Mouse (Mus musculus) lung, postnatal 0 days (tissue): ENCODE results near the gene Ccnj. TPM values are rescaled to one million over a fixed set of nuclear protein-coding genes. Genes with fewer than 3 reads are reported as not detected.

Experiments
- ATAC-seq: fragments of 200-750 bp; cut with Nextera tagmentation; 2 replicates; pipeline ENCODE4 v1.8.0; 2017; ENCODE audit warnings: moderate library complexity
- DNase-seq: peaks from one replicate; pipeline ENCODE4 v3.0.0-alpha.2; 2016; ENCODE audit warnings: low spot score
- H3K27ac ChIP-seq: fragments of 300-500 bp; sonication (generic); 2 replicates; pipeline ENCODE4 v1.5.1; 2014; ENCODE audit warnings: antibody characterized with exemption, mild to moderate bottlenecking, low read length, mixed read lengths
- H3K27me3 ChIP-seq: fragments of 300-500 bp; sonication (generic); replicated peaks from 2 replicates; pipeline ENCODE4 v1.6.1; 2014; ENCODE audit warnings: low read length, mixed read lengths; ENCODE audit not compliant: insufficient read depth
- H3K36me3 ChIP-seq: fragments of 300-500 bp; sonication (generic); 2 replicates; pipeline ENCODE4 v1.6.1; 2014; ENCODE audit warnings: low read length, mixed read lengths; ENCODE audit not compliant: insufficient read depth
- H3K4me1 ChIP-seq: fragments of 300-500 bp; sonication (generic); 2 replicates; pipeline ENCODE4 v1.6.1; 2014; ENCODE audit warnings: antibody characterized with exemption, low read depth, low read length, mixed read lengths; ENCODE audit not compliant: insufficient read depth
- H3K4me2 ChIP-seq: fragments of 300-500 bp; sonication (generic); replicated peaks from 2 replicates; pipeline ENCODE4 v1.6.1; 2014; ENCODE audit warnings: low read depth, mild to moderate bottlenecking, low read length, moderate library complexity, mixed read lengths
- H3K4me3 ChIP-seq: fragments of 300-500 bp; sonication (generic); 2 replicates; pipeline ENCODE4 v1.5.1; 2014; ENCODE audit warnings: low read depth, low read length
- H3K9ac ChIP-seq: fragments of 300-500 bp; sonication (generic); replicated peaks from 2 replicates; pipeline ENCODE4 v1.6.1; 2014; ENCODE audit warnings: low read depth, mild to moderate bottlenecking
- H3K9me3 ChIP-seq: fragments of 300-500 bp; sonication (generic); 2 replicates; pipeline ENCODE4 v1.6.1; 2016; ENCODE audit warnings: low read length, mixed read lengths
- CTCF ChIP-seq: IDR thresholded peaks from 2 replicates; pipeline ENCODE4 v1.5.1; 2016; ENCODE audit warnings: antibody characterized with exemption, mild to moderate bottlenecking
- EP300 ChIP-seq: IDR thresholded peaks from 2 replicates; pipeline ENCODE4 v1.6.1; 2016; ENCODE audit warnings: antibody characterized with exemption, mild to moderate bottlenecking, control low read depth
- WGBS: fragments of 180-500 bp; shearing (Covaris S2); extraction: QIAGEN DNeasy Blood & Tissue Kit; methylation state at CpG from one replicate; pipeline ENCODE4 v1.1.7; 2014; 5-methylcytosine and 5-hydroxymethylcytosine counted together
- polyA plus RNA-seq: library from polyadenylated mRNA; unstranded; fragments of >200 nt; fragmentation: Nextera tagmentation; extraction: Ambion mirVana; gene quantifications from 2 replicates; pipeline ENCODE4 v1.2.1, GENCODE M21; 2015

Gene Ccnj
- polyA plus RNA-seq, 1 experiment from 2014 or later = 12.7 TPM

DNA sequence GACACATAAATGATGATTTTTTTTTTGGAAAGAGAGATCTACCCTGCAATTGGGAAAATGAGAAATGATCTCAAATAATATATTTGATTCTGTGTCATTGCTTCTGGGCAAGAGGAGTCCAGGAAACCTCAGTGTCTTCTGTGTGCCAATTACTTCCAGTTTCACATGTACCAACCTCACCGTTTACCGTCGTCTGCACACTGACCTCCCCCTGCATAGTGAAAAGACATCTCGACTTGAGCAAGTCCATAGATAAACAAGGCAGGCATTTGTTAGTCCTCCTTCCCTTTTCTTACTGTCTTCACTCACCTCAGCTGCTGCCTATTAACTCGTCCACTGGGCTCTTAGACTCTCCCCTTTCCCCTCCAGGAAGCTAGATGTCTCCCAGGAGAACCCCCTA, 5.4 kb upstream of the Ccnj start:
- Histone ChIP-seq H3K36me3 (no peaks in the 10 kb centered on the region), H3K4me2 (no peak overlapping the region), H3K9me3 (no peaks in the 10 kb centered on the region), H3K27ac (no peak overlapping the region), H3K27me3 (no peaks in the 10 kb centered on the region), H3K4me1 (no peaks in the 10 kb centered on the region), H3K9ac (no peak overlapping the region), H3K4me3 (no peak overlapping the region)
- 61% methylated on average over 5 of the region's 5 CpGs for WGBS
- DNase-seq (no peak), ATAC-seq (no peak)
- no peak for TF ChIP-seq CTCF
- TF ChIP-seq EP300 = no peak

DNA sequence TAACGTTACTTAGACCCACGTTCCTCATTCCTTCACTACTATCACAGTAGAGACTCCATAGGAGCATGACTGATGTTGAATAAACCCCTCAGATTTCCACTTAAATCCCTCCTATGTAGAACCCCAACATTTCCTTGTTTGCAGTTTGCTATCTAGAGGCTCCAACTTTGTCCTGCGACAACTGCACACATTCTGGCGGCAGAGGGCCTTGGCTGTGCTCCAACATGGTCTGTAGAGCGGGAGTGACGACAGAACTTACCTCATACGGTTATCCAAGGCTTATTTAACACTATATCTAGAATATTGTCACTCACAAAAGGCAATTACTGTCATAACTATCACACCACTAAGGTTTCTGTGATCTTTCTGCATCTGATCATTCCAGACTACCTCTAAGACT, 4.3 kb upstream of the Ccnj start:
- TF ChIP-seq CTCF (no peak), EP300 (no peak)
- WGBS = 26% methylated on average over 7 of the region's 7 CpGs
- ATAC-seq (no peak), DNase-seq (no peak)
- Histone ChIP-seq H3K4me2 (no peak overlapping the region), H3K9me3 (no peaks in the 10 kb centered on the region), H3K4me1 (no peaks in the 10 kb centered on the region), H3K27me3 (no peaks in the 10 kb centered on the region), H3K27ac (no peak overlapping the region), H3K4me3 (no peak overlapping the region), H3K36me3 (no peaks in the 10 kb centered on the region), H3K9ac (no peak overlapping the region)

DNA sequence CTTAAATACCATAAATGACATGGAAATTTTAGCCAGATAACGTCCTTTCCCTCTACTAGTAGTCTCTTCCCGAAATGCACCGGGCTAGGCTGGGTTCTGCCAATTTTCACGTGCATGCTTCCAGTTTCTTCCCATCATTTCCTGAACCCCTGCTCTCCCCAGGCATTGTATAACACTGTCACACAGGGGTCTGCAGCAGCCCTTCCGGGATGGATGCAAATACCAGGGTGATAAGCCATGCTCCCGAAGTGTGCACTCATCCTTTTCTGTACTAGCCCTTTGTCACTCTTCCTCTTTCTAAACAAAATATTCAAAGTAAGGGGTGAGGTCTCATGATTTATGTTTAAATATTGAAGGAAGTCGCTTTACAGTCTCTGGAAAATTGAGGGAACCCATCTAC, 881 bp upstream of the Ccnj start:
- 41% methylated on average over 7 of the region's 7 CpGs for WGBS
- H3K27ac ChIP-seq = no peak overlapping the region; the same call in 1 of the 2 replicates
- H3K9ac ChIP-seq = peak overlapping the region; percentile 81
- no peak for DNase-seq
- H3K4me2 ChIP-seq = peak overlapping the region; percentile 89
- no peaks in the 10 kb centered on the region for H3K9me3 ChIP-seq
- H3K4me3 ChIP-seq = peak overlapping the region; percentile 70
- no peaks in the 10 kb centered on the region for H3K36me3 ChIP-seq
- no peak for TF ChIP-seq CTCF
- no peak for TF ChIP-seq EP300
- peaks cover 5% of the 10 kb centered on the region; the same call in 1 of the 2 replicates for H3K4me1 ChIP-seq
- no peaks in the 10 kb centered on the region for H3K27me3 ChIP-seq
- ATAC-seq = no peak

DNA sequence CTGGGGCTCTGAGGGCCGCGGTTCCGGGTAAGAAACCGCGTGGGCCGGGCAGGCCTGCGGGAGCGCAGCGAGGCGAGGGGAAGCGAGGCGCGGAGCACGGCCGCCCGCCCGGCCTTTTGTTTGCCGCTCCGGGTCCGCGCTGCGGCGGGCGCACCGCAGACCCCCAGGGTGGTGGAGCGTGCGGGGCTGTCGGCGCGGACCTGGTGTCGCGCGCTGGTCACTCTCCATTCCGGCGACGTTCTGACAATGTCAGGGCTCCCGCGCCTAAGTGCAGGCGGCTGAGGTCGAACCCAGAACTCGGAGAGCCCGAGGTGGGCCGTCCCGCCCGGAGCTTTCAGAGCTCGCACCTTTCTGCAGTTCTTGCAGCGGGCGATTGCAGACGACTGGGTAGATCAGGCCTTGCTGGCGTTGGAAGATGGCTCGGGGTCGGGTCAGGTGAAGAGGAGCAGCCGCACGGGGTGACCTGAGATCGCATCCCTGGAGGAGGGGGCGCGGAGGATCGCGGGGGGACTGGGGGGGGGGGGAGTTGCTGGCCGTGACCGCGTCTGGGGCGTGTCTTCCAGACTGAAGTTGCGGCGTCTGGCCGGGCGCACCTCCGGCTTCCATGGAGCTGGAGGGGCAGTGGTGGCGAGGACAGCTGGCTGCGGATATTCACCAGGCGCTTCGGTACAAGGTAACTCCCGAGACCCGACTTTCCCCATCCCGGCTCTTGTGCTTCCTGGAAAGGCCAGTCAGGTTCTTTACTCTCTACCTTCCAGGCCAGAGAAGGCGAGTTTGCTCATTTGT, 530 bp downstream of the Ccnj start:
- under 1% methylated on average over 66 of the region's 76 CpGs for WGBS
- ATAC-seq (peak; percentile 64), DNase-seq (peak; percentile 77)
- H3K9me3 ChIP-seq = no peaks in the 10 kb centered on the region
- H3K36me3 ChIP-seq = no peaks in the 10 kb centered on the region
- no peaks in the 10 kb centered on the region for H3K27me3 ChIP-seq
- H3K9ac ChIP-seq = peak overlapping the region; percentile 81
- H3K4me2 ChIP-seq = peak overlapping the region; percentile 89
- peak overlapping the region; percentile 93 for H3K27ac ChIP-seq
- H3K4me1 ChIP-seq = peaks cover 5% of the 10 kb centered on the region; the same call in 1 of the 2 replicates
- TF ChIP-seq CTCF = no peak
- no peak for TF ChIP-seq EP300
- peak overlapping the region; percentile 70 for H3K4me3 ChIP-seq

DNA sequence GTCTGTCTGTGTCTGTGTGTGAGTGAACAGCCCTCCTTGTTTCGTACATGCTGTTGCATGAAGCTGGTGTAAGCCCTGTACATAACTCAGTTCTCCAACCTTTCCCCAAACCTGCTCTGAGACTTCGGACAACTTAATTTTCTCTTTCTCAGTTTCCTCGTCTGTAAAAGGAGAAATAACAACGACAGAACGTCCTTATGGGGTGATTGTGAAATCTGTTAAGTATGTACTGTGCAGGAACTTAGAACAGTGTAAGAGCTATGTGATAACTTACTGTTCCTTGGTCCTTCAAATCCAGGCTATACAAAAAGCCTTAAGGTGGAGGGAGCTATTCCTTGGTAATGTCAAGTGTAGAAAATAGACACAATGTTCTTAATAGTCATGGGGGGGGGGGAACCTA, 1.3 kb downstream of the Ccnj start:
- Histone ChIP-seq H3K4me2 (peak overlapping the region; percentile 89), H3K4me3 (peak overlapping the region; percentile 70), H3K27me3 (no peaks in the 10 kb centered on the region), H3K36me3 (peaks cover 4% of the 10 kb centered on the region; the same call in 1 of the 2 replicates), H3K9ac (peak overlapping the region; percentile 81), H3K9me3 (no peaks in the 10 kb centered on the region), H3K4me1 (peaks cover 5% of the 10 kb centered on the region; the same call in 1 of the 2 replicates), H3K27ac (peak overlapping the region; percentile 93)
- WGBS = 14% methylated on average over 5 of the region's 5 CpGs
- ATAC-seq (peak; percentile 46), DNase-seq (peak; percentile 81)
- TF ChIP-seq EP300 = peak; percentile 58
- no peak for TF ChIP-seq CTCF

DNA sequence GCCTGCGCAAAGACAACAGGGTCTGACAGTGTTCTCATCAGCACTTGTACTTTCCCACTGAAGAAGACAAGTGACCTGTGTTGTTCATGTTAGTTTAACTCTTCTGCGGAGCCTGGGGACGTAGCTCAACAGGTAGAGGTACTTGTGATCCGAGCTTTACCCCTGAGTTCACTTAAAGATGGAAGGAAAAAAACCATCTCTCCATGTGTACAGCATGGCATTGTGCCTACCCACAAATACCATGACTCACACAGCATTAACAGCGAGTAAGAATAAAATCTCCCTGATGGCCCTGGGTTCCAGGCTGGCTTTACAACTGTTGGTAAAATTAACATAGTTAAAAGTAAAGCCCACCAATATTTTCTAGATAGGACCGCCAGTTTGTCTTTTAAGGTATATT, 3.4 kb downstream of the Ccnj start:
- Histone ChIP-seq H3K27ac (no peak overlapping the region), H3K4me2 (peak overlapping the region; percentile 8; the same call in 1 of the 2 replicates), H3K9ac (no peak overlapping the region), H3K4me1 (peaks cover 10% of the 10 kb centered on the region; the same call in 1 of the 2 replicates), H3K9me3 (no peaks in the 10 kb centered on the region), H3K27me3 (no peaks in the 10 kb centered on the region), H3K36me3 (peaks cover 18% of the 10 kb centered on the region), H3K4me3 (peak overlapping the region; percentile 0; the same call in 1 of the 2 replicates)
- DNase-seq (no peak), ATAC-seq (no peak)
- 82% methylated on average over 6 of the region's 6 CpGs for WGBS
- TF ChIP-seq CTCF (no peak), EP300 (no peak)
